Mouse (Mus musculus): ENCODE measurements around the gene Kbtbd12. TPM values are rescaled to one million over a fixed set of nuclear protein-coding genes. Genes with fewer than 3 reads are reported as not detected.

Kbtbd12 gene
- polyA plus RNA-seq, 2 experiments: 0.78 to 0.95 TPM

DNA sequence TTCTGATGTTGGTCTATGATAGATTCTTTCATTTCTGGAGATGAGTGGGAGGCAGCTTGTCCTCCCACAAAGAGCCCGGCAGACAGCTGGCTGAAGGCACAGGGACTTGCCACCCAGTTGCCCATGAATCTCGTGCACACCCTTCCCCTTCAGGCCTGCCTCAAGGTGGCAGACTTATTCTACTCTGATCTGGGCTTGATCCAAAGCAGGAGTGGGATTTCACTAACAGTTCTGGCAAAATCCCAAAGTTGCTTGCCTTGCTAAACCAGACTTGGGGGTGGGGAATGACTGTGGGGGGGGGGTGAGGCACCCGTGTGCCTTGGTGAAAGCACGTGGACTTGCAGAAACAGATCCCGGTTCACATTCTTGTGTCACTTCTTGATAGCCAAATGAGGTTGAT, 48.2 kb downstream of the Kbtbd12 start:
- 15% methylated on average over 5 of the region's 5 CpGs for WGBS
- Histone ChIP-seq H3K27ac (replicated peaks; ENCODE audit: low read depth, low read length) (no peak overlapping the region), H3K9ac (ENCODE audit: low read depth, low read length, severe bottlenecking) (no peak overlapping the region), H3K27me3 (ENCODE audit: control insufficient read depth, insufficient read depth, low read length) (no peaks in the 10 kb centered on the region), H3K4me1 (ENCODE audit: control insufficient read depth, insufficient read depth, low read length) (no peaks in the 10 kb centered on the region), H3K9me3 (ENCODE audit: control insufficient read depth, low read length) (no peaks in the 10 kb centered on the region), H3K4me2 (replicated peaks; ENCODE audit: low read depth, low read length, severe bottlenecking) (no peak overlapping the region), H3K4me3 (replicated peaks; ENCODE audit: low read length) (no peak overlapping the region), H3K36me3 (ENCODE audit: control insufficient read depth, insufficient read depth, low read length) (no peaks in the 10 kb centered on the region)
- DNase-seq (ENCODE audit: low spot score) (peak; percentile 87), ATAC-seq (ENCODE audit: low FRiP score, low read depth) (no peak)
- TF ChIP-seq POLR2A (IDR thresholded peaks at IDR 0.05; ENCODE audit: borderline replicate concordance, extremely low read depth, insufficient read depth, insufficient read length): no peak

DNA sequence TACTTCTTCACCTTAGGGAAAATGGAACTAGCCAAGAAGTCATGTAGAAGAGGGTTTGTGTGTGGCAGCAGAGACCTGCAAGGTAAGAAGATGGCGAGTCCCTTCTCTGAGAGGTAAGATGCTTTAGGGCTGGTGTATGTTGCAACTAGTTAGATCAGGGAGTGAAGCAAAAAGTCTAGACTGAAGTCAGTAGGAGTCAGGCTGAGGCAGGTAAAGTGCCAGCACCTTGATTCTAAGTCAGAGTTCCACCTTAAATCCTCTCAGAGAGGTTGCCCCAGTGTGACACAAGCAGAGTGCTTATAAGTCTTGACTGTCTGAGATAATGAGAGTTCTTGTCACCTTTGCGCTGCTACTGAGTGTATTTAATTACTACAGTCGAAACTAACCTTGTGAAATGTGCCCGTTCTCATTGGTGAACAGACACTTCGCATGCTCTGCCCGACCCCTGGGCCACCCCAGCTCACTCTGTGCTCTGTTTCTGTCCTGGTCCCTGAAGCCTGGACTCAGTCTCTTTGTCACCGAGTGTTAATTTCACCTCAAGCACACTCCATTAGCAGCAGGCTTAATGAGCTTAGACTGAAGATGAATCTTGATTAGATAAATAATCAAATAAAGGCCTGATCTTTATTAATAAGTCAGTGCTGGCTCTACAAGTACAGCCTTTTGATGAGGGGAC, 49.0 kb downstream of the Kbtbd12 start:
- H3K36me3 ChIP-seq (ENCODE audit: control insufficient read depth, insufficient read depth, low read length): no peaks in the 10 kb centered on the region
- 0 out of 2 replicates have a peak overlapping the region, but pooled peaks have one; percentile 12 for H3K9ac ChIP-seq (ENCODE audit: low read depth, low read length, severe bottlenecking)
- WGBS: 67% methylated on average over 7 of the region's 7 CpGs
- H3K27ac ChIP-seq (replicated peaks; ENCODE audit: low read depth, low read length): no peak overlapping the region
- H3K4me3 ChIP-seq (replicated peaks; ENCODE audit: low read length): no peak overlapping the region
- H3K27me3 ChIP-seq (ENCODE audit: control insufficient read depth, insufficient read depth, low read length): no peaks in the 10 kb centered on the region
- DNase-seq (ENCODE audit: low spot score): no peak
- H3K9me3 ChIP-seq (ENCODE audit: control insufficient read depth, low read length): no peaks in the 10 kb centered on the region
- no peak overlapping the region for H3K4me2 ChIP-seq (replicated peaks; ENCODE audit: low read depth, low read length, severe bottlenecking)
- H3K4me1 ChIP-seq (ENCODE audit: control insufficient read depth, insufficient read depth, low read length): no peaks in the 10 kb centered on the region
- no peak for TF ChIP-seq POLR2A (IDR thresholded peaks at IDR 0.05; ENCODE audit: borderline replicate concordance, extremely low read depth, insufficient read depth, insufficient read length)
- no peak for ATAC-seq (ENCODE audit: low FRiP score, low read depth)

DNA sequence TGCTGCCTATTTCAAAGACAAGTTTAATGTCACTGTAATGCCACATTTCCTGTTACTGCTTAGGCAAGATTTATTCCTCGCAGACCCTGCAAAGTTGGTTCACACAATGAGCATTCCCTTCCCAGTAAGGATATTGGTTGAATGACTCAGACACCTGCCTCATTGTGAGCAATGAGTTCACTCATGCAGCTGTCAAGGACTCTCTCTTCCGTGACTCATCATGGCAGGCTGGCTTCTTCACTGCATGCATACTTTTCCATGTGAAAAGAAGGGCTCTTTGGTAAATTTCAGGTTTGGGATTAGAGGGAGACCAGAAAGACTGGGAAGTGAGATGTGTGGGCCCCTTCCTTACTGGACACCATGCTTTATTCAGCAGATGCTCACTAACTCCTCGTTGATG, 50.7 kb downstream of the Kbtbd12 start:
- Histone ChIP-seq H3K9ac (ENCODE audit: low read depth, low read length, severe bottlenecking) (no peak overlapping the region), H3K4me2 (replicated peaks; ENCODE audit: low read depth, low read length, severe bottlenecking) (no peak overlapping the region), H3K4me3 (replicated peaks; ENCODE audit: low read length) (no peak overlapping the region), H3K27me3 (ENCODE audit: control insufficient read depth, insufficient read depth, low read length) (no peaks in the 10 kb centered on the region), H3K27ac (replicated peaks; ENCODE audit: low read depth, low read length) (no peak overlapping the region), H3K9me3 (ENCODE audit: control insufficient read depth, low read length) (no peaks in the 10 kb centered on the region), H3K4me1 (ENCODE audit: control insufficient read depth, insufficient read depth, low read length) (no peaks in the 10 kb centered on the region), H3K36me3 (ENCODE audit: control insufficient read depth, insufficient read depth, low read length) (no peaks in the 10 kb centered on the region)
- no peak for TF ChIP-seq POLR2A (IDR thresholded peaks at IDR 0.05; ENCODE audit: borderline replicate concordance, extremely low read depth, insufficient read depth, insufficient read length)
- no peak for ATAC-seq (ENCODE audit: low FRiP score, low read depth)
- DNase-seq (ENCODE audit: low spot score): no peak
- WGBS: 79% methylated on average over 3 of the region's 3 CpGs

DNA sequence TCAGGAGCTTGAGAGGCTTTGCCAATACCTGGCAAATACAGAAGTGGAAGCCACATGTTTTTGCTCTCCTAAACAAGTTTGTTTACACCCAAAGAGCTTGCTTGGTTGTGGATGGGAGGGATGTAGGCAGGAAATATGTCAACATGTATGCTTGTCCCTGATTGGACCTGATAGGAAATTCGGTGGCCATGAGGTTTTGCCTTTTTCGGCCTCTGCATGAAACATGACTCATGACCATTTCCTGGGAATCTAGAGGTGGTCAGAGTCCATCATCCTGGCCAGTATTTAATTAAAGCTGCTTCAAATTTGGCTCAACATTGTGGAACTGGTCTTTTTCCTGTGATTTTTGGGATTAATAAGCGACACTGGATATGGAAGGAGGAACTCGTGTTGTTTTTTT, 53.8 kb downstream of the Kbtbd12 start:
- H3K4me1 ChIP-seq (ENCODE audit: control insufficient read depth, insufficient read depth, low read length): no peaks in the 10 kb centered on the region
- H3K27ac ChIP-seq (replicated peaks; ENCODE audit: low read depth, low read length): no peak overlapping the region
- no peak for ATAC-seq (ENCODE audit: low FRiP score, low read depth)
- WGBS: 80% methylated on average over 4 of the region's 4 CpGs
- no peak overlapping the region for H3K4me3 ChIP-seq (replicated peaks; ENCODE audit: low read length)
- H3K9me3 ChIP-seq (ENCODE audit: control insufficient read depth, low read length): no peaks in the 10 kb centered on the region
- no peak overlapping the region for H3K4me2 ChIP-seq (replicated peaks; ENCODE audit: low read depth, low read length, severe bottlenecking)
- DNase-seq (ENCODE audit: low spot score): no peak
- no peak for TF ChIP-seq POLR2A (IDR thresholded peaks at IDR 0.05; ENCODE audit: borderline replicate concordance, extremely low read depth, insufficient read depth, insufficient read length)
- no peak overlapping the region for H3K9ac ChIP-seq (ENCODE audit: low read depth, low read length, severe bottlenecking)
- H3K27me3 ChIP-seq (ENCODE audit: control insufficient read depth, insufficient read depth, low read length): no peaks in the 10 kb centered on the region
- H3K36me3 ChIP-seq (ENCODE audit: control insufficient read depth, insufficient read depth, low read length): no peaks in the 10 kb centered on the region

DNA sequence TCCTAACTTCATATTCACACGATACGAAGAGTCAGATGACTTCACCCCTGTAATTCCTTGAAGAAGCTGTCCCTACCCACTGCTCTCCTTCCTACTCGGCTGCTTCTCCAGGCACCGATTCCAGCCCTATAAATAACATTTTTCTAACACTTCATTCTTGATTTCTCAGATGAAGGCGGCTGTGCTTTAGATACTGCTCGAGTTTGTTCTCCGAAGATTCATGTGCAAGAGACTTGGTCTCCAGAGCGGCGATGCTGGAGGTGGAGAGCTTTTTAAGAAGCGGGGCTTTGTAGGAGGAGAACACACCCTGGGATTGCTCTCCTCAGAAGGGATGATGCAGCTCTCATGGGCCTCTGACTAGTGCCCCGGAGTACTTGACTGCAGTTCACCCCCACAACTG, 61.3 kb downstream of the Kbtbd12 start:
- no peak for TF ChIP-seq POLR2A (IDR thresholded peaks at IDR 0.05; ENCODE audit: borderline replicate concordance, extremely low read depth, insufficient read depth, insufficient read length)
- no peaks in the 10 kb centered on the region for H3K4me1 ChIP-seq (ENCODE audit: control insufficient read depth, insufficient read depth, low read length)
- H3K27me3 ChIP-seq (ENCODE audit: control insufficient read depth, insufficient read depth, low read length): no peaks in the 10 kb centered on the region
- WGBS: 80% methylated on average over 11 of the region's 11 CpGs
- H3K27ac ChIP-seq (replicated peaks; ENCODE audit: low read depth, low read length): no peak overlapping the region
- H3K4me3 ChIP-seq (replicated peaks; ENCODE audit: low read length): no peak overlapping the region
- ATAC-seq (ENCODE audit: low FRiP score, low read depth) (no peak), DNase-seq (ENCODE audit: low spot score) (no peak)
- no peak overlapping the region for H3K9ac ChIP-seq (ENCODE audit: low read depth, low read length, severe bottlenecking)
- H3K36me3 ChIP-seq (ENCODE audit: control insufficient read depth, insufficient read depth, low read length): no peaks in the 10 kb centered on the region
- no peak overlapping the region for H3K4me2 ChIP-seq (replicated peaks; ENCODE audit: low read depth, low read length, severe bottlenecking)
- H3K9me3 ChIP-seq (ENCODE audit: control insufficient read depth, low read length): no peaks in the 10 kb centered on the region

All from limb, embryonic 14.5 days (tissue).